Mouse (Mus musculus): ENCODE data around the gene Rnf41. TPM values are rescaled to one million over a fixed set of nuclear protein-coding genes. Genes with fewer than 3 reads are reported as not detected.
A peak's percentile ranks its signal among the peaks of the same experiment; 100 is the strongest.

Gene Rnf41
- polyA plus RNA-seq, 2 experiments, result 4.8 to 5.9 TPM

GRCm38 (mm10) chr10:128391850-128392249 is 19.6 kb upstream of the Rnf41 start:
- peaks cover 26% of the 10 kb centered on the region for H3K36me3 ChIP-seq (replicated peaks; ENCODE audit: control insufficient read depth, insufficient read depth, low read depth)
- WGBS (ENCODE audit: insufficient replicate concordance), result 69% methylated on average over 6 of the region's 6 CpGs
- DNase-seq (ENCODE audit: low read depth in 3 of 3, low spot score in 3 of 3), result no peak
- H3K4me1 ChIP-seq (replicated peaks; ENCODE audit: control insufficient read depth in 2 of 2, insufficient read depth in 2 of 2, low read length in 1 of 2), result no peaks in the 10 kb centered on the region; a peak in 1 of 4 replicates
- H3K9ac ChIP-seq (replicated peaks), result no peak overlapping the region
- no peak for ATAC-seq (ENCODE audit: insufficient read depth)
- H3K4me2 ChIP-seq (ENCODE audit: low read depth), result no peak overlapping the region
- H3K27me3 ChIP-seq (ENCODE audit: control insufficient read depth, insufficient read depth, low read length), result no peaks in the 10 kb centered on the region
- TF ChIP-seq EP300 (IDR thresholded peaks at IDR 0.05; ENCODE audit: low read depth) (no peak), CTCF (IDR thresholded peaks at IDR 0.05; ENCODE audit: low read depth) (no peak)
- no peaks in the 10 kb centered on the region for H3K9me3 ChIP-seq (ENCODE audit: control insufficient read depth, low read length)
- no peak overlapping the region for H3K4me3 ChIP-seq (ENCODE audit: insufficient read depth in 1 of 2, low read depth in 2 of 2, low read length in 2 of 2)
- H3K27ac ChIP-seq, result no peak overlapping the region

GRCm38 (mm10) chr10:128396017-128396673 is 15.3 kb upstream of the Rnf41 start:
- Histone ChIP-seq H3K4me3 (ENCODE audit: insufficient read depth in 1 of 2, low read depth in 2 of 2, low read length in 2 of 2) (no peak overlapping the region), H3K9ac (replicated peaks) (no peak overlapping the region), H3K36me3 (replicated peaks; ENCODE audit: control insufficient read depth, insufficient read depth, low read depth) (no peaks in the 10 kb centered on the region; the same call in 1 of the 2 replicates), H3K4me2 (ENCODE audit: low read depth) (no peak overlapping the region), H3K9me3 (ENCODE audit: control insufficient read depth, low read length) (no peaks in the 10 kb centered on the region), H3K27ac (no peak overlapping the region), H3K4me1 (replicated peaks; ENCODE audit: control insufficient read depth in 2 of 2, insufficient read depth in 2 of 2, low read length in 1 of 2) (no peaks in the 10 kb centered on the region; a peak in 1 of 4 replicates), H3K27me3 (ENCODE audit: control insufficient read depth, insufficient read depth, low read length) (no peaks in the 10 kb centered on the region)
- DNase-seq (ENCODE audit: low read depth in 3 of 3, low spot score in 3 of 3) (no peak), ATAC-seq (ENCODE audit: insufficient read depth) (peak; percentile 15; the same call in 1 of the 2 replicates)
- TF ChIP-seq CTCF (IDR thresholded peaks at IDR 0.05; ENCODE audit: low read depth) (no peak), EP300 (IDR thresholded peaks at IDR 0.05; ENCODE audit: low read depth) (no peak)
- 51% methylated on average over 11 of the region's 11 CpGs for WGBS (ENCODE audit: insufficient replicate concordance)

GRCm38 (mm10) chr10:128396716-128397264 is 14.7 kb upstream of the Rnf41 start:
- Histone ChIP-seq H3K9me3 (ENCODE audit: control insufficient read depth, low read length) (no peaks in the 10 kb centered on the region), H3K4me3 (ENCODE audit: insufficient read depth in 1 of 2, low read depth in 2 of 2, low read length in 2 of 2) (no peak overlapping the region), H3K4me2 (ENCODE audit: low read depth) (no peak overlapping the region), H3K27ac (no peak overlapping the region), H3K9ac (replicated peaks) (no peak overlapping the region), H3K27me3 (ENCODE audit: control insufficient read depth, insufficient read depth, low read length) (no peaks in the 10 kb centered on the region), H3K36me3 (replicated peaks; ENCODE audit: control insufficient read depth, insufficient read depth, low read depth) (no peaks in the 10 kb centered on the region), H3K4me1 (replicated peaks; ENCODE audit: control insufficient read depth in 2 of 2, insufficient read depth in 2 of 2, low read length in 1 of 2) (no peaks in the 10 kb centered on the region; a peak in 1 of 4 replicates)
- WGBS (ENCODE audit: insufficient replicate concordance), result 69% methylated on average over 10 of the region's 10 CpGs
- ATAC-seq (ENCODE audit: insufficient read depth), result no peak
- no peak for DNase-seq (ENCODE audit: low read depth in 3 of 3, low spot score in 3 of 3)
- no peak for TF ChIP-seq CTCF (IDR thresholded peaks at IDR 0.05; ENCODE audit: low read depth)
- no peak for TF ChIP-seq EP300 (IDR thresholded peaks at IDR 0.05; ENCODE audit: low read depth)

GRCm38 (mm10) chr10:128397466-128397865 is 14.0 kb upstream of the Rnf41 start:
- ATAC-seq (ENCODE audit: insufficient read depth) (no peak), DNase-seq (ENCODE audit: low read depth in 3 of 3, low spot score in 3 of 3) (no peak)
- Histone ChIP-seq H3K27ac (no peak overlapping the region), H3K4me1 (replicated peaks; ENCODE audit: control insufficient read depth in 2 of 2, insufficient read depth in 2 of 2, low read length in 1 of 2) (no peaks in the 10 kb centered on the region; a peak in 1 of 4 replicates), H3K27me3 (ENCODE audit: control insufficient read depth, insufficient read depth, low read length) (no peaks in the 10 kb centered on the region), H3K36me3 (replicated peaks; ENCODE audit: control insufficient read depth, insufficient read depth, low read depth) (no peaks in the 10 kb centered on the region), H3K9ac (replicated peaks) (no peak overlapping the region), H3K4me2 (ENCODE audit: low read depth) (no peak overlapping the region), H3K9me3 (ENCODE audit: control insufficient read depth, low read length) (no peaks in the 10 kb centered on the region), H3K4me3 (ENCODE audit: insufficient read depth in 1 of 2, low read depth in 2 of 2, low read length in 2 of 2) (no peak overlapping the region)
- 62% methylated on average over 7 of the region's 7 CpGs for WGBS (ENCODE audit: insufficient replicate concordance)
- TF ChIP-seq CTCF (IDR thresholded peaks at IDR 0.05; ENCODE audit: low read depth), result no peak
- TF ChIP-seq EP300 (IDR thresholded peaks at IDR 0.05; ENCODE audit: low read depth), result no peak

- ATAC-seq (ENCODE audit: insufficient read depth) (peak; percentile 30; the same call in 1 of the 2 replicates), DNase-seq (ENCODE audit: low read depth in 3 of 3, low spot score in 3 of 3) (no peak)
- no peaks in the 10 kb centered on the region; a peak in 1 of 4 replicates for H3K4me1 ChIP-seq (replicated peaks; ENCODE audit: control insufficient read depth in 2 of 2, insufficient read depth in 2 of 2, low read length in 1 of 2)
- H3K27ac ChIP-seq, result no peak overlapping the region
- H3K36me3 ChIP-seq (replicated peaks; ENCODE audit: control insufficient read depth, insufficient read depth, low read depth), result no peaks in the 10 kb centered on the region
- H3K9me3 ChIP-seq (ENCODE audit: control insufficient read depth, low read length), result no peaks in the 10 kb centered on the region
- no peaks in the 10 kb centered on the region for H3K27me3 ChIP-seq (ENCODE audit: control insufficient read depth, insufficient read depth, low read length)
- H3K4me3 ChIP-seq (ENCODE audit: insufficient read depth in 1 of 2, low read depth in 2 of 2, low read length in 2 of 2), result peak overlapping the region; percentile 43 to 46
- 40% methylated on average over 5 of the region's 5 CpGs for WGBS (ENCODE audit: insufficient replicate concordance)
- TF ChIP-seq EP300 (IDR thresholded peaks at IDR 0.05; ENCODE audit: low read depth) (no peak), CTCF (IDR thresholded peaks at IDR 0.05; ENCODE audit: low read depth) (no peak)
- H3K9ac ChIP-seq (replicated peaks), result no peak overlapping the region
- peak overlapping the region; percentile 39 for H3K4me2 ChIP-seq (ENCODE audit: low read depth)
Measured at GRCm38 (mm10) chr10:128400338-128400737, 11.1 kb upstream of the Rnf41 start.
